Mouse (Mus musculus): ENCODE data around the gene Nprl3. TPM values are rescaled to one million over a fixed set of nuclear protein-coding genes. Genes with fewer than 3 reads are reported as not detected.

Gene Nprl3
- polyA plus RNA-seq, 1 experiment: 85.2 TPM

GRCm38 (mm10) chr11:32227555-32227954, 40.0 kb downstream of the Nprl3 start:
- no peak for DNase-seq (ENCODE audit: extremely low spot score in 1 of 2, low spot score in 1 of 2)

- DNase-seq (ENCODE audit: extremely low spot score in 1 of 2, low spot score in 1 of 2): no peak
Measured at GRCm38 (mm10) chr11:32227041-32227440, 40.5 kb downstream of the Nprl3 start.

GRCm38 (mm10) chr11:32226124-32226871, 41.2 kb downstream of the Nprl3 start, which contains the start of gene Mpg:
TSS of gene Mpg (plus strand) at chr11:32226505.
- DNase-seq (ENCODE audit: extremely low spot score in 1 of 2, low spot score in 1 of 2): peak; percentile 75 to 91

- DNase-seq (ENCODE audit: extremely low spot score in 1 of 2, low spot score in 1 of 2): no peak
Measured at GRCm38 (mm10) chr11:32225222-32226104, 42.0 kb downstream of the Nprl3 start.

GRCm38 (mm10) chr11:32224468-32225139, 42.9 kb downstream of the Nprl3 start:
- DNase-seq (ENCODE audit: extremely low spot score in 1 of 2, low spot score in 1 of 2): no peak

- DNase-seq (ENCODE audit: extremely low spot score in 1 of 2, low spot score in 1 of 2): no peak
Measured at GRCm38 (mm10) chr11:32223297-32223967, 44.1 kb downstream of the Nprl3 start.

- no peak for DNase-seq (ENCODE audit: extremely low spot score in 1 of 2, low spot score in 1 of 2)
Measured at GRCm38 (mm10) chr11:32222570-32223194, 44.8 kb downstream of the Nprl3 start.

GRCm38 (mm10) chr11:32221951-32222409, 45.5 kb downstream of the Nprl3 start, which contains the start of gene Rhbdf1:
TSS of gene Rhbdf1 (minus strand) at chr11:32222300.
- DNase-seq (ENCODE audit: extremely low spot score in 1 of 2, low spot score in 1 of 2): no peak

GRCm38 (mm10) chr11:32221225-32221950, 46.1 kb downstream of the Nprl3 start:
- DNase-seq (ENCODE audit: extremely low spot score in 1 of 2, low spot score in 1 of 2): no peak

GRCm38 (mm10) chr11:32220607-32221224, 46.8 kb downstream of the Nprl3 start:
- DNase-seq (ENCODE audit: extremely low spot score in 1 of 2, low spot score in 1 of 2): no peak

- no peak for DNase-seq (ENCODE audit: extremely low spot score in 1 of 2, low spot score in 1 of 2)
Measured at GRCm38 (mm10) chr11:32219287-32219686, 48.2 kb downstream of the Nprl3 start.

GRCm38 (mm10) chr11:32218501-32219050, 48.9 kb downstream of the Nprl3 start:
- DNase-seq (ENCODE audit: extremely low spot score in 1 of 2, low spot score in 1 of 2): no peak

GRCm38 (mm10) chr11:32216851-32217250, 50.7 kb downstream of the Nprl3 start:
- peak in 1 of 2 experiments; percentile 85 for DNase-seq (ENCODE audit: extremely low spot score in 1 of 2, low spot score in 1 of 2)

- DNase-seq (ENCODE audit: extremely low spot score in 1 of 2, low spot score in 1 of 2): no peak
Measured at GRCm38 (mm10) chr11:32215372-32216162, 51.9 kb downstream of the Nprl3 start.

GRCm38 (mm10) chr11:32210623-32211022, 56.9 kb downstream of the Nprl3 start:
- no peak for DNase-seq (ENCODE audit: extremely low spot score in 1 of 2, low spot score in 1 of 2)

- DNase-seq (ENCODE audit: extremely low spot score in 1 of 2, low spot score in 1 of 2): peak; percentile 96 to 98
Measured at GRCm38 (mm10) chr11:32205058-32205873, 62.2 kb downstream of the Nprl3 start, which contains the start of gene Snrnp25. TSS of gene Snrnp25 (plus strand) at chr11:32205415.
